Mouse (Mus musculus) kidney, postnatal 0 days (tissue): ENCODE data around the gene Bcar3. TPM values are rescaled to one million over a fixed set of nuclear protein-coding genes. Genes with fewer than 3 reads are reported as not detected.

Source experiments
- ATAC-seq: fragments of 200-750 bp; cut with Nextera tagmentation; replicated peaks from 2 replicates; pipeline ENCODE4 v1.8.0; 2017; ENCODE audit warnings: low read depth, moderate number of reproducible peaks, moderate TSS enrichment, moderate library complexity; ENCODE audit not compliant: low FRiP score
- DNase-seq: peaks from one replicate; pipeline ENCODE4 v3.0.0-alpha.2; 2016; ENCODE audit warnings: low spot score
- H3K27ac ChIP-seq: fragments of 300-500 bp; sonication (generic); 2 replicates; pipeline ENCODE4 v1.5.1; 2014; ENCODE audit warnings: mild to moderate bottlenecking
- H3K27me3 ChIP-seq: fragments of 300-500 bp; sonication (generic); 2 replicates; pipeline ENCODE4 v1.6.1; 2014; ENCODE audit warnings: low read length, mixed read lengths; ENCODE audit not compliant: insufficient read depth
- H3K36me3 ChIP-seq: fragments of 300-500 bp; sonication (generic); 2 replicates; pipeline ENCODE4 v1.6.1; 2014; ENCODE audit warnings: low read length, mixed read lengths; ENCODE audit not compliant: insufficient read depth
- H3K4me1 ChIP-seq: fragments of 300-500 bp; sonication (generic); replicated peaks from 2 replicates; pipeline ENCODE4 v1.6.1; 2014; ENCODE audit warnings: antibody characterized with exemption, low read length, mixed read lengths; ENCODE audit not compliant: insufficient read depth
- H3K4me2 ChIP-seq: fragments of 300-500 bp; sonication (generic); 2 replicates; pipeline ENCODE4 v1.6.1; 2014; ENCODE audit warnings: mild to moderate bottlenecking, low read length, moderate library complexity, mixed read lengths
- H3K4me3 ChIP-seq: fragments of 300-500 bp; sonication (generic); replicated peaks from 2 replicates; pipeline ENCODE4 v1.5.1; 2014; ENCODE audit warnings: low read depth, low read length
- H3K9ac ChIP-seq: fragments of 300-500 bp; sonication (generic); 2 replicates; pipeline ENCODE4 v1.6.1; 2014; ENCODE audit warnings: low read depth, low read length
- H3K9me3 ChIP-seq: fragments of 300-500 bp; sonication (generic); replicated peaks from 2 replicates; pipeline ENCODE4 v1.6.1; 2016; ENCODE audit warnings: low read length, inconsistent platforms, mixed read lengths
- CTCF ChIP-seq: IDR thresholded peaks from 2 replicates; pipeline ENCODE4 v1.5.1; 2016; ENCODE audit warnings: antibody characterized with exemption, low read depth, mild to moderate bottlenecking, moderate library complexity
- WGBS: fragments of 180-500 bp; shearing (Covaris S2); extraction: QIAGEN DNeasy Blood & Tissue Kit; methylation state at CpG from one replicate; pipeline ENCODE4 v1.1.7; 2014; 5-methylcytosine and 5-hydroxymethylcytosine counted together
- polyA plus RNA-seq: library from polyadenylated mRNA; unstranded; fragments of >200 nt; fragmentation: Nextera tagmentation; extraction: Ambion mirVana; gene quantifications from 2 replicates; pipeline ENCODE4 v1.2.1, GENCODE M21; 2015

Gene Bcar3
- polyA plus RNA-seq, 1 experiment from 2014 or later, result 18.8 TPM

GRCm38 (mm10) chr3:122405203-122405956 is 111.4 kb downstream of the Bcar3 start:
- H3K36me3 ChIP-seq, result no peaks in the 10 kb centered on the region
- no peaks in the 10 kb centered on the region for H3K27me3 ChIP-seq
- 51% methylated on average over 8 of the region's 8 CpGs for WGBS
- H3K27ac ChIP-seq, result no peak overlapping the region
- no peak overlapping the region for H3K4me3 ChIP-seq
- no peak overlapping the region for H3K4me2 ChIP-seq
- ATAC-seq (no peak), DNase-seq (no peak)
- no peaks in the 10 kb centered on the region for H3K4me1 ChIP-seq
- no peak for TF ChIP-seq CTCF
- no peaks in the 10 kb centered on the region for H3K9me3 ChIP-seq
- no peak overlapping the region for H3K9ac ChIP-seq

- Histone ChIP-seq H3K27me3 (no peaks in the 10 kb centered on the region), H3K4me1 (no peaks in the 10 kb centered on the region), H3K4me2 (no peak overlapping the region), H3K9ac (no peak overlapping the region), H3K9me3 (no peaks in the 10 kb centered on the region), H3K36me3 (no peaks in the 10 kb centered on the region), H3K4me3 (no peak overlapping the region), H3K27ac (no peak overlapping the region)
- no peak for DNase-seq
- no peak for TF ChIP-seq CTCF
- WGBS, result 68% methylated on average over 8 of the region's 8 CpGs
- ATAC-seq, result no peak
Measured at GRCm38 (mm10) chr3:122406416-122406815, 112.5 kb downstream of the Bcar3 start.

GRCm38 (mm10) chr3:122407757-122408156 is 113.8 kb downstream of the Bcar3 start:
- H3K27ac ChIP-seq, result no peak overlapping the region
- H3K27me3 ChIP-seq, result no peaks in the 10 kb centered on the region
- TF ChIP-seq CTCF, result no peak
- no peaks in the 10 kb centered on the region for H3K4me1 ChIP-seq
- H3K9ac ChIP-seq, result no peak overlapping the region
- no peaks in the 10 kb centered on the region for H3K9me3 ChIP-seq
- ATAC-seq, result no peak
- DNase-seq, result no peak
- H3K4me3 ChIP-seq, result no peak overlapping the region
- no peak overlapping the region for H3K4me2 ChIP-seq
- H3K36me3 ChIP-seq, result no peaks in the 10 kb centered on the region
- WGBS, result 79% methylated on average over 6 of the region's 6 CpGs

DNA sequence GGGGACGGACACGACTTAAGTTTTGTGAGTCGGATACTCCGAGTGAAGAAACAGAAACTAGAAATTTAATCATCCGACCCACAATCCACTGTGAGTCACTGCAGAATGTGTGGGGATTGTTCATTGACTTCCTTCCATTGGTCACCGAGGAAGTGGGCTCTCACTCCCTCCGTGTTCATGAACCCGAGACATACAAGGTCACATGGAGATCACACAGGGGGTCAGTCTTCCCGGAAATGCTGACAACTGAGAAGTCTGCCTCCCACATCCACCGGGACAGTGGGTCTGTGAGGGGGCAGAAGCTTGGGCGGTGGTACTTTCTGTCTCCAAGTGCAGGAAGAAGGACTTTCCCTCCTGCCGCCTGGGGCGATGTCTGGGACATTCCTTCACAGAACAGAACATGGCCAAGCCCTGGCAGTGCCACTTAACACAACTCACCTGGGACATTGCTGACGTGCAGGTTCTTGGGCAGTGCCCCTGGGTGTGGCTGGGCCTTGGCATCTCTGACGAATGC is 114.9 kb downstream of the Bcar3 start:
- H3K27ac ChIP-seq, result no peak overlapping the region
- 27% methylated on average over 15 of the region's 15 CpGs for WGBS
- ATAC-seq (peak; percentile 79), DNase-seq (peak; percentile 62)
- H3K9me3 ChIP-seq, result no peaks in the 10 kb centered on the region
- H3K9ac ChIP-seq, result no peak overlapping the region
- H3K4me1 ChIP-seq, result no peaks in the 10 kb centered on the region
- no peaks in the 10 kb centered on the region for H3K27me3 ChIP-seq
- H3K4me2 ChIP-seq, result peak overlapping the region; percentile 32
- H3K4me3 ChIP-seq, result no peak overlapping the region
- no peak for TF ChIP-seq CTCF
- H3K36me3 ChIP-seq, result no peaks in the 10 kb centered on the region

GRCm38 (mm10) chr3:122411590-122411989 is 117.7 kb downstream of the Bcar3 start:
- DNase-seq (no peak), ATAC-seq (no peak)
- H3K9ac ChIP-seq, result no peak overlapping the region
- H3K27ac ChIP-seq, result no peak overlapping the region
- 70% methylated on average over 2 of the region's 2 CpGs for WGBS
- H3K27me3 ChIP-seq, result no peaks in the 10 kb centered on the region
- H3K4me1 ChIP-seq, result no peaks in the 10 kb centered on the region
- H3K4me2 ChIP-seq, result no peak overlapping the region
- H3K4me3 ChIP-seq, result no peak overlapping the region
- H3K9me3 ChIP-seq, result no peaks in the 10 kb centered on the region
- no peaks in the 10 kb centered on the region for H3K36me3 ChIP-seq
- TF ChIP-seq CTCF, result no peak

GRCm38 (mm10) chr3:122413729-122414561 is 120.0 kb downstream of the Bcar3 start:
- H3K36me3 ChIP-seq, result no peaks in the 10 kb centered on the region
- H3K4me1 ChIP-seq, result no peaks in the 10 kb centered on the region
- ATAC-seq (no peak), DNase-seq (no peak)
- 15% methylated on average over 17 of the region's 17 CpGs for WGBS
- no peak overlapping the region for H3K9ac ChIP-seq
- no peaks in the 10 kb centered on the region for H3K9me3 ChIP-seq
- TF ChIP-seq CTCF, result no peak
- H3K4me2 ChIP-seq, result peak overlapping the region; percentile 10
- no peak overlapping the region for H3K27ac ChIP-seq
- H3K27me3 ChIP-seq, result no peaks in the 10 kb centered on the region
- no peak overlapping the region for H3K4me3 ChIP-seq
